Mouse (Mus musculus): ENCODE measurements around the gene Gm826. TPM values are rescaled to one million over a fixed set of nuclear protein-coding genes. Genes with fewer than 3 reads are reported as not detected.

Gene Gm826
- polyA plus RNA-seq, 1 experiment from 2014 or later: not detected

GRCm38 (mm10) chr2:160340121-160340520 lies 6.2 kb upstream of the Gm826 start:
- Histone ChIP-seq H3K4me3 (ENCODE audit: low read depth, low read length) (no peak overlapping the region), H3K4me2 (no peak overlapping the region), H3K9ac (ENCODE audit: low read length) (no peak overlapping the region), H3K9me3 (ENCODE audit: control insufficient read depth, low read length) (no peaks in the 10 kb centered on the region), H3K4me1 (ENCODE audit: control insufficient read depth, insufficient read depth, low read length) (no peaks in the 10 kb centered on the region), H3K27ac (ENCODE audit: low read depth, low read length) (no peak overlapping the region), H3K36me3 (ENCODE audit: control insufficient read depth, insufficient read depth, low read length) (no peaks in the 10 kb centered on the region), H3K27me3 (ENCODE audit: control insufficient read depth, insufficient read depth, low read length) (no peaks in the 10 kb centered on the region)
- ATAC-seq (ENCODE audit: low FRiP score) (no peak), DNase-seq (ENCODE audit: low spot score, missing footprints) (no peak)
- WGBS: 68% methylated on average over 4 of the region's 4 CpGs

GRCm38 (mm10) chr2:160339595-160339994 lies 5.6 kb upstream of the Gm826 start:
- no peaks in the 10 kb centered on the region for H3K36me3 ChIP-seq (ENCODE audit: control insufficient read depth, insufficient read depth, low read length)
- H3K27me3 ChIP-seq (ENCODE audit: control insufficient read depth, insufficient read depth, low read length): no peaks in the 10 kb centered on the region
- DNase-seq (ENCODE audit: low spot score, missing footprints): no peak
- no peaks in the 10 kb centered on the region for H3K4me1 ChIP-seq (ENCODE audit: control insufficient read depth, insufficient read depth, low read length)
- H3K4me3 ChIP-seq (ENCODE audit: low read depth, low read length): no peak overlapping the region
- no peak overlapping the region for H3K9ac ChIP-seq (ENCODE audit: low read length)
- no peak overlapping the region for H3K27ac ChIP-seq (ENCODE audit: low read depth, low read length)
- ATAC-seq (ENCODE audit: low FRiP score): no peak
- H3K4me2 ChIP-seq: no peak overlapping the region
- WGBS: 87% methylated on average over 5 of the region's 5 CpGs
- H3K9me3 ChIP-seq (ENCODE audit: control insufficient read depth, low read length): no peaks in the 10 kb centered on the region

DNA sequence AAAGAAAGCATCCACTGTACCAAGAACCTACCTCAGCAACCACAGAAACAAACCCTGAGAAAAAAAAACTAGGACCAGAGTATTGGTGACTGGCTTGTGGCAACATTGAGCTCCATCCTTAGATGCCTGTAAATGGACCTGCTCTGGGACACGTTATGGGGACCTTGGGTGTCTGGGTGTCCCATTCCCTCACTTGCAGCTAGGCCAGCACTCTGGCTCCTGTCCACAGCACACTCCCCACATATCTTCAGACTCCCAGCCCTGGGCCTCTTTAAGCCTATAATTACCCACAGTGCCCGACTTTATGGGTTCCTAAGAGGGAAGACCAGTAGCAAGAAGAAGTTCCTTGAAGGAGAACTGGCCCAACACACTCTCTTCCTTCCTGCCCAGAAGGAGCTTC lies 2.1 kb upstream of the Gm826 start:
- Histone ChIP-seq H3K4me3 (ENCODE audit: low read depth, low read length) (no peak overlapping the region), H3K4me2 (no peak overlapping the region), H3K4me1 (ENCODE audit: control insufficient read depth, insufficient read depth, low read length) (no peaks in the 10 kb centered on the region), H3K9ac (ENCODE audit: low read length) (no peak overlapping the region), H3K27me3 (ENCODE audit: control insufficient read depth, insufficient read depth, low read length) (no peaks in the 10 kb centered on the region), H3K9me3 (ENCODE audit: control insufficient read depth, low read length) (no peaks in the 10 kb centered on the region), H3K36me3 (ENCODE audit: control insufficient read depth, insufficient read depth, low read length) (no peaks in the 10 kb centered on the region), H3K27ac (ENCODE audit: low read depth, low read length) (no peak overlapping the region)
- no peak for DNase-seq (ENCODE audit: low spot score, missing footprints)
- no peak for ATAC-seq (ENCODE audit: low FRiP score)
- 68% methylated on average over 2 of the region's 2 CpGs for WGBS

DNA sequence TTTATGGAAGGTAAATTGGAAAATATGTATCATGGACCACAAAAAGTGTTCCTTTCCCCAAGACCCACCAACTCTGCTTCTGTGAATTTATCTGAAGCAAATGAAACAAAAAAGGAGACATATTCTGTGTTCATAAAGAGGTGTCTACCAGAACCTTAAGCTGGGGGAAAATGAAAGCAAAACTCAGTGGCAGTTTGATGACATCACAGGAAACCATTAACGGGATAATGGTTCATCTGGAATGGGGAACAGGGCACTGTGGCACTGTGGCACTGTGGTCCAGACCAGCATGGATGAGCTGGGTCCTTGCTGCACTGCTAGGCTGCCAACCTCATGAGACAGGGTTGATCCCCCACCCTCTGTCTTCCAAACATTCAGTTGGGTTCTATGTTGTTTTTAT lies 1.1 kb upstream of the Gm826 start:
- Histone ChIP-seq H3K36me3 (ENCODE audit: control insufficient read depth, insufficient read depth, low read length) (no peaks in the 10 kb centered on the region), H3K9me3 (ENCODE audit: control insufficient read depth, low read length) (no peaks in the 10 kb centered on the region), H3K4me3 (ENCODE audit: low read depth, low read length) (no peak overlapping the region), H3K4me1 (ENCODE audit: control insufficient read depth, insufficient read depth, low read length) (no peaks in the 10 kb centered on the region), H3K4me2 (no peak overlapping the region), H3K9ac (ENCODE audit: low read length) (no peak overlapping the region), H3K27me3 (ENCODE audit: control insufficient read depth, insufficient read depth, low read length) (no peaks in the 10 kb centered on the region), H3K27ac (ENCODE audit: low read depth, low read length) (no peak overlapping the region)
- 76% methylated on average over 1 of the region's 1 CpGs for WGBS
- ATAC-seq (ENCODE audit: low FRiP score): no peak
- no peak for DNase-seq (ENCODE audit: low spot score, missing footprints)

DNA sequence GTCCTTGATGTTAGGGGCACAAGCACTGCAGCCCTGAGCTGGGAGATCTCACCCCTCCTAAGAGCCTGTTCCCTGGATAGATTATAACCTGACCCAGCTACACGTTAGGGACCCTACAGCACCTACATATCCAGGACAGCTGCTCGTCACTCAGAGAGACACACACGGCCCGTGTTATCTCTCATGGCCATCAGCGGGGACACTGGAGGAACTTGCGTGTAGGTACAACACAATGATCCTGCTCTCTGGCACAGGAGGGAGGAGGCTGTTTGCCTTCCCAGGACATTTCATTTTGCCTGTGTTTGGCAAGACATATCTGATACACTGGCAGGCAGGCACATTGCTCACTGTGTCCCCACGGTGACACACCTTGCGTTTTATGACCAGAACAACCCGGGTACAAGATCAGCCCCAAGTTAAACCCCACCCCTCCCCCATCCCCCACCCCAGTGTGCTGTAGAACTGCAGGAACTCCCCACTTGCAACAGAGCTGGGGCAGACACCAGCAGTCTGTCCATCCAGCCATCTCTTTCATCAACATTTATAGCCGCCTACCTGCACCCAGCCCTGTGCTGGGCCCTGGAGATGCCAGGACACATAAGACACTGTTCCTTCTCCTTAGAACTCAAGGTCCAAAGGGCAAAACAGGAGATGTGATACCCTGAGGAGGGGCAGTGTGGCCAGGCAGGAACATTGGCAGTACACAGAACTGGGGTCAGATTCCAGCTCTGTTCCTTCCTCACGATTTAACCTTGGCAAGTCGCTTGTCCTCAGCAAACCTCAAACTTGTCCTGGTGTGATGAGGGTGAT lies 1.2 kb downstream of the Gm826 start:
- DNase-seq (ENCODE audit: low spot score, missing footprints) (no peak), ATAC-seq (ENCODE audit: low FRiP score) (no peak)
- WGBS: 92% methylated on average over 12 of the region's 12 CpGs
- Histone ChIP-seq H3K9me3 (ENCODE audit: control insufficient read depth, low read length) (no peaks in the 10 kb centered on the region), H3K4me2 (no peak overlapping the region), H3K27ac (ENCODE audit: low read depth, low read length) (no peak overlapping the region), H3K27me3 (ENCODE audit: control insufficient read depth, insufficient read depth, low read length) (no peaks in the 10 kb centered on the region), H3K4me1 (ENCODE audit: control insufficient read depth, insufficient read depth, low read length) (no peaks in the 10 kb centered on the region; the same call in 1 of the 2 replicates), H3K4me3 (ENCODE audit: low read depth, low read length) (no peak overlapping the region), H3K36me3 (ENCODE audit: control insufficient read depth, insufficient read depth, low read length) (no peaks in the 10 kb centered on the region), H3K9ac (ENCODE audit: low read length) (no peak overlapping the region)

GRCm38 (mm10) chr2:160328886-160329285 lies 5.1 kb downstream of the Gm826 start:
- no peak overlapping the region for H3K4me2 ChIP-seq
- no peak overlapping the region for H3K27ac ChIP-seq (ENCODE audit: low read depth, low read length)
- H3K36me3 ChIP-seq (ENCODE audit: control insufficient read depth, insufficient read depth, low read length): no peaks in the 10 kb centered on the region
- no peaks in the 10 kb centered on the region for H3K9me3 ChIP-seq (ENCODE audit: control insufficient read depth, low read length)
- ATAC-seq (ENCODE audit: low FRiP score): no peak
- no peak overlapping the region for H3K4me3 ChIP-seq (ENCODE audit: low read depth, low read length)
- DNase-seq (ENCODE audit: low spot score, missing footprints): no peak
- no peaks in the 10 kb centered on the region for H3K27me3 ChIP-seq (ENCODE audit: control insufficient read depth, insufficient read depth, low read length)
- H3K9ac ChIP-seq (ENCODE audit: low read length): no peak overlapping the region
- 63% methylated on average over 9 of the region's 9 CpGs for WGBS
- H3K4me1 ChIP-seq (ENCODE audit: control insufficient read depth, insufficient read depth, low read length): no peaks in the 10 kb centered on the region; the same call in 1 of the 2 replicates

DNA sequence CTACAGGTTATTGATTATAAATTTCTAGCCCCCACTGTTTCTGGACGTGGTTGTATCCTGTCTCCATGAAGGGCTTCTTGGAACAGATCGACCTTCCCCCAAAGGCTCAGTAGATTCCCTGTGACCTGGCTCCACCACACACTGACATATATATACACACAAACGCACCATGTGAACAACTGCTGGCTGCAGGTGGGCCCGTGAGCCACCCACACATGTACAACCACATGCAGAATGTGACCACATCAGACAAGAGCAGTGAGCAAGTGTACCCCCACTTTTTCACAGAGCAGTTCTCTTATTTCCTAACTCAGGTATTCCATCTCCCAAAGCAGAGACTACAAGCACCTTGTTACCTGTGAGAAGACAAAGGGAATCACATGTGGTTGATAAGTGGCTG lies 6.2 kb downstream of the Gm826 start:
- Histone ChIP-seq H3K27me3 (ENCODE audit: control insufficient read depth, insufficient read depth, low read length) (no peaks in the 10 kb centered on the region), H3K9me3 (ENCODE audit: control insufficient read depth, low read length) (no peaks in the 10 kb centered on the region), H3K4me3 (ENCODE audit: low read depth, low read length) (no peak overlapping the region), H3K4me2 (no peak overlapping the region), H3K27ac (ENCODE audit: low read depth, low read length) (no peak overlapping the region), H3K36me3 (ENCODE audit: control insufficient read depth, insufficient read depth, low read length) (no peaks in the 10 kb centered on the region), H3K4me1 (ENCODE audit: control insufficient read depth, insufficient read depth, low read length) (no peaks in the 10 kb centered on the region; the same call in 1 of the 2 replicates), H3K9ac (ENCODE audit: low read length) (no peak overlapping the region)
- 91% methylated on average over 4 of the region's 4 CpGs for WGBS
- DNase-seq (ENCODE audit: low spot score, missing footprints): peak; percentile 8
- ATAC-seq (ENCODE audit: low FRiP score): no peak

- DNase-seq (ENCODE audit: low spot score, missing footprints) (peak; percentile 17), ATAC-seq (ENCODE audit: low FRiP score) (no peak)
- Histone ChIP-seq H3K9me3 (ENCODE audit: control insufficient read depth, low read length) (no peaks in the 10 kb centered on the region), H3K36me3 (ENCODE audit: control insufficient read depth, insufficient read depth, low read length) (no peaks in the 10 kb centered on the region), H3K27me3 (ENCODE audit: control insufficient read depth, insufficient read depth, low read length) (no peaks in the 10 kb centered on the region), H3K4me3 (ENCODE audit: low read depth, low read length) (no peak overlapping the region), H3K9ac (ENCODE audit: low read length) (no peak overlapping the region), H3K4me2 (no peak overlapping the region), H3K27ac (ENCODE audit: low read depth, low read length) (no peak overlapping the region), H3K4me1 (ENCODE audit: control insufficient read depth, insufficient read depth, low read length) (no peaks in the 10 kb centered on the region; the same call in 1 of the 2 replicates)
- WGBS: 57% methylated on average over 4 of the region's 4 CpGs
These were observed 6.8 kb downstream of the Gm826 start for GRCm38 (mm10) chr2:160327167-160327566.

DNA sequence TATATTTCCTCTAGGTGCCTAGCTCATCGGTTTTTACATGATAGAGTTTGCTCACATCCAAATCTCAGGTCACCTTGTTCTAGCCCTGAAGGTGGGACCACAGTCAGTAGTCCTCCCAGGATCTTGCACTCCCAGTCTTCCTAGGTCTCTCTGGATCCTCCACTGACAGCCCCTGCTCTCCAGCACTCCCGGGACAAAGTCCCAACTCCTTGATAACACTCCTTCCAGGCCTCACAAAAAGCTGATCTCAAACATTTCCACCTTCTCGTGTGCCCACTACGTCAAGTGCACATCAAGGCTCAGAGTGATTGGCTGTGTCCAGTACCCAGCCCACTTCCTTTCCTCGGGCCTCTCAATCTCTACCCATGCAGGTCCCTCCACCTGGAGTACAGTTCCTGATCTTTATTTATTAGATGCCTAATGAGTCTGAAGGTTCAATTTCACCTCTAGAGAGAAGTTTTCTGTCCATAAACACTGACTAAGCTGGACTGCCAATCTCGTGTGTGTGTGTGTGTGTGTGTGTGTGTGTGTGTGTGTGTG lies 8.8 kb downstream of the Gm826 start:
- WGBS: 84% methylated on average over 6 of the region's 6 CpGs
- Histone ChIP-seq H3K27me3 (ENCODE audit: control insufficient read depth, insufficient read depth, low read length) (no peaks in the 10 kb centered on the region), H3K4me2 (no peak overlapping the region), H3K9me3 (ENCODE audit: control insufficient read depth, low read length) (no peaks in the 10 kb centered on the region), H3K27ac (ENCODE audit: low read depth, low read length) (no peak overlapping the region), H3K9ac (ENCODE audit: low read length) (no peak overlapping the region), H3K36me3 (ENCODE audit: control insufficient read depth, insufficient read depth, low read length) (no peaks in the 10 kb centered on the region), H3K4me3 (ENCODE audit: low read depth, low read length) (no peak overlapping the region), H3K4me1 (ENCODE audit: control insufficient read depth, insufficient read depth, low read length) (no peaks in the 10 kb centered on the region; the same call in 1 of the 2 replicates)
- no peak for ATAC-seq (ENCODE audit: low FRiP score)
- DNase-seq (ENCODE audit: low spot score, missing footprints): no peak

Measured in midbrain, embryonic 11.5 days (tissue).